Mouse (Mus musculus) lung, adult 2 months (tissue): ENCODE measurements at regions not wholly inside any gene's neighbourhood (a gene's known extent, or its start where the extent isn't known, plus 50 kb on each side); places are given as distances from the start of the nearest gene placed in this dataset.

Experiments
- CTCF ChIP-seq: fragments of 200-500 bp; IDR thresholded peaks from 2 replicates; pipeline ENCODE4 v1.5.1; 2011; ENCODE audit warnings: mild to moderate bottlenecking, low read length, control low read depth; ENCODE audit not compliant: insufficient read depth
- POLR2A ChIP-seq: fragments of 200-500 bp; IDR thresholded peaks from 2 replicates; pipeline ENCODE4 v1.6.1; 2011; ENCODE audit warnings: low read depth, mild to moderate bottlenecking, control low read depth, low read length, borderline replicate concordance; ENCODE audit errors: extremely low read depth

DNA sequence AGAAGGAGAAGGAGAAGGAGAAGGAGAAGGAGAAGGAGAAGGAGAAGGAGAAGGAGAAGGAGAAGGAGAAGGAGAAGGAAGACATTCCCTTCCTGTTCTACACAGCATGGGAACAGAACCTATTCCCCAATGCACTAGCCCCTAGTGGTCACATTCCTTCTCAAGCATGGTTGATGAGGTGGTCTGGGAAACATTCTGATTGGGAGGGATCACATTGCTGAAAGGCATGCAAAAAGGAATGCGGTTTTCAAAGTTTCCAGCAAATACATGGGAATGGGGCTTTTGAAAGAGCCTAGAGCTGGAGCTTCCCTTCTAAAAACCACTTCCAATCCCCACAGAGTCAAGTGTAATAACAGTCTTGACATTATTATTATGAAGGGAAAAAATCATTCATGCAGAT is 197.5 kb downstream of the Efcab1 start:
- TF ChIP-seq POLR2A, result no peak
- TF ChIP-seq CTCF, result no peak
